Mouse (Mus musculus) G1E (cell line): ENCODE measurements at regions not wholly inside any gene's neighbourhood (a gene's known extent, or its start where the extent isn't known, plus 50 kb on each side); places are given as distances from the start of the nearest gene placed in this dataset.

ENCODE experiments used
- ATAC-seq: 2 replicates; pipeline ENCODE4 v1.8.0; 2016; ENCODE audit warnings: mild to moderate bottlenecking; ENCODE audit not compliant: insufficient number of reproducible peaks, poor library complexity, low FRiP score, severe bottlenecking; ENCODE audit errors: extremely low read depth
- DNase-seq: peaks from one replicate; pipeline ENCODE4 v3.0.0; 2012; ENCODE audit warnings: low spot score
- H3K27me3 ChIP-seq: 2 replicates; pipeline ENCODE4 v1.6.1; 2012; ENCODE audit warnings: mild to moderate bottlenecking, low read length, inconsistent platforms; ENCODE audit not compliant: insufficient read depth
- H3K36me3 ChIP-seq: replicated peaks from 2 replicates; pipeline ENCODE3; 2012; ENCODE audit warnings: mild to moderate bottlenecking, inconsistent platforms
- H3K4me1 ChIP-seq: 2 replicates; pipeline ENCODE4 v1.6.1; 2012; ENCODE audit warnings: low read depth, low read length, inconsistent platforms, mixed read lengths; ENCODE audit not compliant: insufficient read depth
- H3K4me3 ChIP-seq: 2 replicates; pipeline ENCODE4 v1.5.1; 2012; ENCODE audit warnings: low read depth, mild to moderate bottlenecking, inconsistent platforms, low read length, moderate library complexity, mixed read lengths
- H3K9me3 ChIP-seq: replicated peaks from 2 replicates; pipeline ENCODE4 v1.6.1; 2012; ENCODE audit warnings: inconsistent platforms
- CTCF ChIP-seq: IDR thresholded peaks from 2 replicates; pipeline ENCODE4 v1.5.1; 2012; ENCODE audit warnings: low read depth, low read length, inconsistent platforms, mixed read lengths
- GATA1 ChIP-seq: IDR thresholded peaks from 2 replicates; pipeline ENCODE4 v1.6.1; 2012; ENCODE audit warnings: borderline replicate concordance, low read length, inconsistent platforms, mixed read lengths
- GATA2 ChIP-seq: IDR thresholded peaks from 2 replicates; pipeline ENCODE4 v1.6.1; 2012; ENCODE audit warnings: low read depth, low read length, inconsistent platforms, borderline replicate concordance
- POLR2AphosphoS5 ChIP-seq: IDR thresholded peaks from 2 replicates; pipeline ENCODE4 v1.6.1; 2012; ENCODE audit warnings: low read depth, low read length, inconsistent platforms; ENCODE audit not compliant: insufficient replicate concordance
- TAL1 ChIP-seq: conservative IDR thresholded peaks from 2 replicates; pipeline ENCODE4 v1.6.1; 2012; ENCODE audit warnings: low read depth, low read length, inconsistent platforms, mixed read lengths

- Histone ChIP-seq H3K9me3 (peaks cover 37% of the 10 kb centered on the region), H3K4me3 (no peak overlapping the region), H3K36me3 (no peaks in the 10 kb centered on the region), H3K27me3 (no peaks in the 10 kb centered on the region), H3K4me1 (no peaks in the 10 kb centered on the region)
- no peak for ATAC-seq
- no peak for DNase-seq
- no peak for TF ChIP-seq POLR2AphosphoS5
- TF ChIP-seq GATA2 = no peak
- no peak for TF ChIP-seq TAL1
- no peak for TF ChIP-seq GATA1
- no peak for TF ChIP-seq CTCF
These were observed 123.6 kb upstream of the Tut7 start for GRCm38 (mm10) chr13:59946509-59946908.

- Histone ChIP-seq H3K4me1 (no peaks in the 10 kb centered on the region), H3K27me3 (no peaks in the 10 kb centered on the region), H3K9me3 (peaks cover 38% of the 10 kb centered on the region), H3K36me3 (no peaks in the 10 kb centered on the region), H3K4me3 (no peak overlapping the region)
- TF ChIP-seq GATA2 = no peak
- no peak for TF ChIP-seq CTCF
- no peak for TF ChIP-seq POLR2AphosphoS5
- TF ChIP-seq TAL1 = no peak
- no peak for TF ChIP-seq GATA1
- DNase-seq (no peak), ATAC-seq (no peak)
These were observed 122.7 kb upstream of the Tut7 start for GRCm38 (mm10) chr13:59945631-59946030.

DNA sequence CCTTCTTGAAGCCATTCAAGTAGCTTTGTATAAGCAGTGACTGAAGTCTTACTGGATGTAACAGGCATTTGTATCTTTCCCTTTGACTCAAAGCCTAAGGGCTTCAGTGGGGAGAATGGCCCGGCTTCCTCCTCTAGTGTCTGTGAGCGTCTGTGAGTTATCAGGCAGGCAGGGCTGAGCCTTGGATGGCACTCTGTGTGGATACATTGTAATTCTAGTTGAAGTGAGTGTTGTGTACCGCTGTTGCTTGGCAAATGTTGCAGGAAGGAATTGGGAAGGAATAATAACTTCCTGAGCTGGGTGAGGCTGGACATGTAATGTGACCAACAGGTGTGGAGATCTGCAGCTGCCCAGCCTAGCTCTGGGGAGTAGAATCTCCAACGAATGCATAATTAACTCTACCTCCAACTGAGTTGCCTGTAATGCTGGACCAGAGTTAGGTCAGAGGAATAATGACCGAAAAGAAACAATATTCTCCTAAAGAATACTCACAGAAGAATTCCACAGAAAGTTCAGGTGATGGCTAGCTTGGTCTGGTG is 120.7 kb upstream of the Tut7 start:
- TF ChIP-seq GATA2 (no peak), TAL1 (no peak), POLR2AphosphoS5 (no peak), GATA1 (no peak), CTCF (no peak)
- Histone ChIP-seq H3K4me3 (no peak overlapping the region), H3K4me1 (no peaks in the 10 kb centered on the region), H3K36me3 (no peaks in the 10 kb centered on the region), H3K27me3 (no peaks in the 10 kb centered on the region), H3K9me3 (peaks cover 28% of the 10 kb centered on the region)
- no peak for ATAC-seq
- DNase-seq = no peak

DNA sequence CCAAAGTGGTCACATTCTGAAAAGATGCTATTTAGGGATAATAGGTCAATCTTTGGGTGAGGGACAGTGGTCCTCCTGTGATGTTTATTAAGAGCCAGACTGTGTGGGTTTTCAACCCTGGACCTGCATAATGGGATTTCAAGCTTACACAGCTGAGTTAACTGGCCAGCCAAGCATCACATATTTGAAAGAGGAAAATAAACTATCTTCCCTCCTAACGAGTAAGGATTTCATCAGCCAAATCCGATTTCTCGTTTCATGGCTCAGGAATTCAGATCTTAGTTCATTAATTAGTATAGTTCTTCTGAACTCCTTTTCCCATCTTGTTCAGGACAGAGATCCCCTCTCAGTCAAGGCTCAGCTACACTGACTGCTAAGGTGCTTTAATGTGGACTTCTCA is 120.1 kb upstream of the Tut7 start:
- H3K27me3 ChIP-seq = no peaks in the 10 kb centered on the region
- peaks cover 28% of the 10 kb centered on the region for H3K9me3 ChIP-seq
- ATAC-seq (no peak), DNase-seq (no peak)
- no peak overlapping the region for H3K4me3 ChIP-seq
- no peaks in the 10 kb centered on the region for H3K4me1 ChIP-seq
- H3K36me3 ChIP-seq = no peaks in the 10 kb centered on the region
- no peak for TF ChIP-seq POLR2AphosphoS5
- TF ChIP-seq GATA2 = no peak
- no peak for TF ChIP-seq TAL1
- TF ChIP-seq GATA1 = no peak
- no peak for TF ChIP-seq CTCF

- Histone ChIP-seq H3K9me3 (peaks cover 23% of the 10 kb centered on the region), H3K36me3 (no peaks in the 10 kb centered on the region), H3K4me3 (no peak overlapping the region), H3K4me1 (no peaks in the 10 kb centered on the region), H3K27me3 (no peaks in the 10 kb centered on the region)
- no peak for ATAC-seq
- DNase-seq = no peak
- TF ChIP-seq CTCF = no peak
These were observed 118.6 kb upstream of the Tut7 start for GRCm38 (mm10) chr13:59941519-59941918.

DNA sequence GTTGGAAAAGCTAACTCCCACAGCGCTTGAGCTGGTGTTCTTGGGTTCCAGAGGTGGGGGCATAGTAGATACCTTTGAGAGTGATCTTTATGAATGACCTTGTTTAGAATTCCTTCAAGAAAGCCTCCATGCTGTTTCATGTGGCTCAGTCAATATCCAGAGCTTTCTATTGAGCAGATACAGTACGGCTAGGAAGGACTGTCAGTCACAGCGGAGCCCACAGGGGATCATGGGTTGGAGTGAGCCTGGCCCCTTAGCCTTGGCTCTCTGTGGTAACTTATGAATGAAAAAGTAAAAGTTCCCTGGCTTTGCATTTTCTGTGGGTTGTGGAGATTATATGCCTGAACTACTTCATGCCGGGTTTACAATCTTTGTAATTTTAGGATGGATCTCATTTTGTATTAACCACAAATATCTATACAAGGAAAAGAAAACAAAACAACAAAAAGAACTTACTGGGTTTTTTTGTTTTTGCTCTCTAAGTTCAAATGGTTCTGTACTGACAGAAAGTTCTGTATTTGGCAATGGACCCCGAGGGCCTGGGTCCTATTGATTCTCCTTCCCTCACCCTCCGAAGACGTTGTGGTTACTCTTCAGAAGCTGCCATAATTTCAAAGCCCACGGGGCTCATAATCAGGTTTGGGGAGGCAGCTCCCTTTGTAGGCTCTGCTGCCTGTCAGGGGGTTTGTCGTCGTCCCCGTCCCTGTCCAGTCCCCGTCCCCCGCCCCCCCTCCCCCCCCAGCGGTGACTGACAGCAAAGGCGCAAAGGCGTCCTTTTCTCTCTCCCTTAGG is 117.7 kb upstream of the Tut7 start:
- H3K4me3 ChIP-seq = no peak overlapping the region
- peaks cover 24% of the 10 kb centered on the region for H3K9me3 ChIP-seq
- H3K27me3 ChIP-seq = no peaks in the 10 kb centered on the region
- no peaks in the 10 kb centered on the region for H3K4me1 ChIP-seq
- H3K36me3 ChIP-seq = no peaks in the 10 kb centered on the region
- DNase-seq (no peak), ATAC-seq (no peak)
- TF ChIP-seq CTCF = no peak
- no peak for TF ChIP-seq GATA2
- no peak for TF ChIP-seq TAL1
- TF ChIP-seq POLR2AphosphoS5 = no peak
- no peak for TF ChIP-seq GATA1

DNA sequence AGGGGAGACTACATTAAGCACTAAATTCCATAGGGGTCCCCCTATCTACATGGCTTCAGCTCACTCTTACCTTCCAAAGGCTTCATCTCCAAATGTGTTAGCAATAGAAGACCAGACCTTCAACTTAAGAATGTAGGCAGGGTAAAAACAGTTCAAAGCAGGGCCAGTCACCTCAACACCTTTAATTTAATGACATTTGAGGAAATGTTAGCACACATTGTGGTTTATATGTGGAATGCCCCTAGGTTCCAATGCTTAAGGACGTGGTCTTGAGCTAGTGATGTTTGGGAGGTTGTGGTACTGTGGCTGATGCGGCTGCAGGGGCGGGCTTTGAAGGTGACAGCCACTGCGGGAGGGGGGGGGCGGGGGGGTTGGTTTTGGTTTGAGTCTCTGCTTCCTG is 116.9 kb upstream of the Tut7 start:
- H3K9me3 ChIP-seq = peaks cover 23% of the 10 kb centered on the region
- H3K27me3 ChIP-seq = no peaks in the 10 kb centered on the region
- ATAC-seq = no peak
- no peak for TF ChIP-seq GATA1
- TF ChIP-seq POLR2AphosphoS5 = no peak
- TF ChIP-seq CTCF = no peak
- TF ChIP-seq TAL1 = no peak
- no peak for TF ChIP-seq GATA2
- no peaks in the 10 kb centered on the region for H3K4me1 ChIP-seq
- no peak for DNase-seq
- H3K4me3 ChIP-seq = no peak overlapping the region
- no peaks in the 10 kb centered on the region for H3K36me3 ChIP-seq
